Mouse (Mus musculus): Measurements from ENCODE around the gene Mdga1.

- TF ChIP-seq CTCF (IDR thresholded peaks at IDR 0.05; ENCODE audit: extremely low read depth, insufficient read depth, low read length) (no peak), POLR2A (IDR thresholded peaks at IDR 0.05; ENCODE audit: extremely low read depth, insufficient read depth, low read length) (no peak)
These were observed 28.8 kb upstream of the Mdga1 start for GRCm38 (mm10) chr17:29998566-29999295.

All from cortical plate, adult 2 months (tissue).